Mouse (Mus musculus) midbrain, embryonic 11.5 days (tissue): ENCODE results near the gene Pla2g6. TPM values are rescaled to one million over a fixed set of nuclear protein-coding genes. Genes with fewer than 3 reads are reported as not detected.
A peak's percentile ranks its signal among the peaks of the same experiment; 100 is the strongest.

Experiments
- ATAC-seq: fragments of 200-750 bp; cut with Nextera tagmentation; 2 replicates; pipeline ENCODE4 v1.8.0; 2017; ENCODE audit warnings: moderate TSS enrichment, moderate library complexity; ENCODE audit not compliant: low FRiP score
- DNase-seq: peaks from one replicate; pipeline ENCODE4 v3.0.0; 2015; ENCODE audit warnings: low spot score; ENCODE audit errors: missing footprints
- H3K27ac ChIP-seq: fragments of 300-500 bp; sonication (generic); 2 replicates; pipeline ENCODE4 v1.5.1; 2014; ENCODE audit warnings: low read depth, low read length
- H3K27me3 ChIP-seq: fragments of 300-500 bp; sonication (generic); 2 replicates; pipeline ENCODE4 v1.6.1; 2014; ENCODE audit warnings: mild to moderate bottlenecking, low read length, moderate library complexity, mixed read lengths; ENCODE audit not compliant: control insufficient read depth, insufficient read depth
- H3K36me3 ChIP-seq: fragments of 300-500 bp; sonication (generic); 2 replicates; pipeline ENCODE4 v1.6.1; 2014; ENCODE audit warnings: mild to moderate bottlenecking, low read length, moderate library complexity, mixed read lengths; ENCODE audit not compliant: control insufficient read depth, insufficient read depth
- H3K4me1 ChIP-seq: fragments of 300-500 bp; sonication (generic); 2 replicates; pipeline ENCODE4 v1.6.1; 2014; ENCODE audit warnings: low read length; ENCODE audit not compliant: control insufficient read depth, insufficient read depth
- H3K4me2 ChIP-seq: fragments of 300-500 bp; sonication (generic); 2 replicates; pipeline ENCODE4 v1.6.1; 2014; ENCODE audit warnings: mild to moderate bottlenecking, moderate library complexity
- H3K4me3 ChIP-seq: fragments of 300-500 bp; sonication (generic); 2 replicates; pipeline ENCODE4 v1.5.1; 2014; ENCODE audit warnings: low read depth, low read length
- H3K9ac ChIP-seq: fragments of 300-500 bp; sonication (generic); 2 replicates; pipeline ENCODE4 v1.6.1; 2014; ENCODE audit warnings: low read length
- H3K9me3 ChIP-seq: fragments of 300-500 bp; sonication (generic); 2 replicates; pipeline ENCODE4 v1.6.1; 2016; ENCODE audit warnings: low read length; ENCODE audit not compliant: control insufficient read depth
- WGBS: fragments of 180-500 bp; shearing (Covaris S2); extraction: QIAGEN DNeasy Blood & Tissue Kit; methylation state at CpG from one replicate; pipeline ENCODE4 v1.1.7; 2014; 5-methylcytosine and 5-hydroxymethylcytosine counted together
- polyA plus RNA-seq: library from polyadenylated mRNA; unstranded; fragments of >200 nt; fragmentation: Nextera tagmentation; extraction: Ambion mirVana; gene quantifications from 2 replicates; pipeline ENCODE4 v1.2.1, GENCODE M21; 2014

The Pla2g6 gene
- polyA plus RNA-seq, 1 experiment from 2014 or later = 18.4 TPM

DNA sequence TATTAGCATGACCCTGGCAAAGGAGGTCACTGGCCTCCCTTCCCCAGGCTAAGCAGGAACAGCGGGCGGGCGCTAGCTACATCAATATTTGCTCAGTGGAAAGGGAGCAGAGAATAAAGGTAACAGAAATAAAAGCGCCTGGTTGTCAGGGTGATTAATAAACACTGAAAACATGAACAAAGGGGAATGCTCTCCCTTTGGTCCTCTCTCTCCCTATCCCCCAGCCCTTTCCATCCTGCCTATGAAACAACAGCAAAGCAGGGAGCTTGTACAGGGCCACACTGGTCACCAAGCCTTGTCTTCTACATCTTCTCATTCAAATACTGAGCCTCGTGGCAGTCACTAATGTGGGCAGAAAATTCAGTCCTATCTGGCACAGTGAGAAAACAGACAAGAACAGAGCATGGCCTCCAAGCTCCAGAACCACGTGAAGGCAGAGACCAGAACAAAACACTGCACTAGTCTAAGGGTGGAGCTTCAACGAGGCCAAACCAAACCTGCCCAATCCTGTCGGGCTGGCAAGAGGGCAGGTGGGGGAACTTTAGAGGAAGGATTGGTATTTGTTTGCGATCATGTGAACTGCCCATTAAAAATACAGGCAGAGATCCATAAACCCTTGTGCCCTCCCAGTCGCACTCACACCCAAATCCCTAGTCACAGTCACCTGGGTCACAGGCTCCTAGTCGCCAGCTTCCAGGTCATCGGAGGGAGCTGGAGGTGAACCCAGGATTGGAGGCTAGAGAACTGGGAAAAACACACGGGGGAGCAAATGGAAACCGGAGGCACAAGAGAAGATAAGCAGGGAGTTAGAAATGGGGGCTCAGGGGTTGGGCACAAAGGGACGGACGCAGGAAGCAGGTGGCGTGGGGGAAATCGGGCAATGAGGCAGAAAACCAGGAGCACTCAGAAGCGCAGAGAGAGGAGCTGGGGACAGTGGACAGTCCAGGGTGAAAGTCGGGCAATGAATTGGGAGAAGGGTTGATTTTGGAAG is 924 bp downstream of the Pla2g6 start:
- peak; percentile 31 for ATAC-seq
- Histone ChIP-seq H3K36me3 (no peaks in the 10 kb centered on the region), H3K27me3 (no peaks in the 10 kb centered on the region), H3K4me3 (peak overlapping the region; percentile 52), H3K9me3 (no peaks in the 10 kb centered on the region), H3K27ac (peak overlapping the region; percentile 70), H3K4me2 (peak overlapping the region; percentile 86), H3K9ac (peak overlapping the region; percentile 79), H3K4me1 (peaks cover 16% of the 10 kb centered on the region)
- peak; percentile 94 for DNase-seq
- 14% methylated on average over 20 of the region's 20 CpGs for WGBS

DNA sequence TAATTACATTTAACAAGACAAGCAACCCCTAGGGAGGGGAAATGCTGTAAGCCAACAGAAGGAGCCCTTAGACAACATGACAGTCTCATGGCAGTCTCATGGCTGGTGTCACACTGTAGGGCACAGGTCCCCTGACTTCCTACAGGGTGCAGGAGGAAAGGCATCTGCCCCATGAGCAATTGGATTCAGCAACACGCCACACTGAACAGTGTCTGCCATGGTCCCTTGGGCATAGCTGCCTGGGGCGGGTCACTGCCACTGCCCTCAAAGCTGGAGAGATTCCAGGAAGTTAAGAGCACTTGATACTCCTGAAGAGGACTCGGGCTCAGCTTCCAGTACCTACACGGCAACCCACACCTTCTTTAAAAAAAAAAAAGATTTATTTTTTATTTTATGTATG is 1.9 kb downstream of the Pla2g6 start:
- Histone ChIP-seq H3K27ac (no peak overlapping the region), H3K4me2 (no peak overlapping the region), H3K27me3 (no peaks in the 10 kb centered on the region), H3K4me3 (no peak overlapping the region), H3K36me3 (no peaks in the 10 kb centered on the region), H3K9ac (no peak overlapping the region), H3K9me3 (no peaks in the 10 kb centered on the region), H3K4me1 (peaks cover 16% of the 10 kb centered on the region)
- 81% methylated on average over 4 of the region's 4 CpGs for WGBS
- ATAC-seq (no peak), DNase-seq (no peak)

DNA sequence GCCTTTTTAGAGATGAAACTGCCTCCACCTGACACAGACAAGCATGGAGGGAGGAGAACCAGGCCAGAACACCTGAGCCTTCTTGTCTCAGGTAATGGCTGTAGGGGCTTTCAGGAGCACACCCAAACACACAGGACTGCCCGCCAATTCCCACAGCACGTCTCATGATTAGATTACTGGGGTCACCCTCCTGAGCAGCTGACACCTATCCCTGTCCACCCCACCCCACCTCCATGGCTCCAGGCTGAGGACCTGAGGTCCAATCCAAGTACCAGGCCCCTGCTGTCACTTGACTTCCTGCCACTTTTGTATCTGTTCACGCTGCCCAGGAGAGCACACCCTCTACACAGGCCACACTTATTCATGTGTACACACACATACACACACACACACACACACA is 2.4 kb downstream of the Pla2g6 start:
- H3K9ac ChIP-seq = no peak overlapping the region
- no peaks in the 10 kb centered on the region for H3K9me3 ChIP-seq
- no peaks in the 10 kb centered on the region for H3K36me3 ChIP-seq
- no peak overlapping the region for H3K4me3 ChIP-seq
- DNase-seq (no peak), ATAC-seq (no peak)
- H3K4me1 ChIP-seq = peaks cover 16% of the 10 kb centered on the region
- no peaks in the 10 kb centered on the region for H3K27me3 ChIP-seq
- no peak overlapping the region for H3K4me2 ChIP-seq
- no peak overlapping the region for H3K27ac ChIP-seq
- 87% methylated on average over 3 of the region's 3 CpGs for WGBS

DNA sequence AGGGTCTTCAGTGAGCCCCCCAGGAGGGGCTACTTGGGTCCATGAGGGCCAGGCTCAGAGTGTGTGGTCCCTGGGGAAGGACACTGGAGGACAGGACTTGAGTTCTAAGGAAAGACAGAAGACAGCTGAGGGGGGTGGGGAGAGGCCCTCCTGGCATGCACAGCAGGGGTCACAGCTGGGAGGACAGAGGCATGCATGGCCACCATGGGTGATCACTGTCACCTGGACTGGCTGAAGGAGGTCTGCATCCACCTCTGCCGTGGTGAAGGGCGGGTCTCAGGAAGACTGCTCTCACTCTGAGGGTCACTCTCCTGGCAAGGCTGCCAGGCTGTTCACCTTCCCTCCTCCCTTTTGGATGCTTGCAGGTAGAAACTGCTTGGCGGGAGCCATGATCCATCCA is 3.8 kb downstream of the Pla2g6 start:
- ATAC-seq (no peak), DNase-seq (no peak)
- Histone ChIP-seq H3K9me3 (no peaks in the 10 kb centered on the region), H3K36me3 (no peaks in the 10 kb centered on the region), H3K27me3 (no peaks in the 10 kb centered on the region), H3K9ac (no peak overlapping the region), H3K4me1 (peaks cover 16% of the 10 kb centered on the region), H3K4me2 (no peak overlapping the region), H3K4me3 (no peak overlapping the region), H3K27ac (no peak overlapping the region)
- 81% methylated on average over 3 of the region's 3 CpGs for WGBS

DNA sequence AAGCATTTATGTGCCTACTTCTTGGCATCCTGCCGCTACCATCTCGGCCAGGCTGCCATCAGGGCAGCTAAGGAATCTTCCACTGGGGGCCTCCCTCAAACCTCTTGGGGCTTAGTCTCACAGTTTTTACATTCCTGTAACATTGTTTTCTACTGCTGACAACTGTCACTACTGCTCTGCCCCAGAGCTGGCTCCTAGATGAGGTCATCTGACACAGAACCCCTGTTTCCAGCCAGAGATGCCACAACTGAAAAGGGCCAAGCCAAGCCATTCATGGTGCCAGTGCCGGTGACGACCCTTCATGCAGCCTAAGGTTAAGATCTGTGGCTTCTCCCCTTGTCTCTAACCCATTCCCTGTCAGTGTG is 4.4 kb downstream of the Pla2g6 start:
- WGBS = 88% methylated on average over 4 of the region's 4 CpGs
- Histone ChIP-seq H3K4me2 (no peak overlapping the region), H3K36me3 (no peaks in the 10 kb centered on the region), H3K27ac (no peak overlapping the region), H3K27me3 (no peaks in the 10 kb centered on the region), H3K4me1 (peaks cover 16% of the 10 kb centered on the region), H3K9ac (no peak overlapping the region), H3K9me3 (no peaks in the 10 kb centered on the region), H3K4me3 (no peak overlapping the region)
- ATAC-seq = no peak
- DNase-seq = no peak

DNA sequence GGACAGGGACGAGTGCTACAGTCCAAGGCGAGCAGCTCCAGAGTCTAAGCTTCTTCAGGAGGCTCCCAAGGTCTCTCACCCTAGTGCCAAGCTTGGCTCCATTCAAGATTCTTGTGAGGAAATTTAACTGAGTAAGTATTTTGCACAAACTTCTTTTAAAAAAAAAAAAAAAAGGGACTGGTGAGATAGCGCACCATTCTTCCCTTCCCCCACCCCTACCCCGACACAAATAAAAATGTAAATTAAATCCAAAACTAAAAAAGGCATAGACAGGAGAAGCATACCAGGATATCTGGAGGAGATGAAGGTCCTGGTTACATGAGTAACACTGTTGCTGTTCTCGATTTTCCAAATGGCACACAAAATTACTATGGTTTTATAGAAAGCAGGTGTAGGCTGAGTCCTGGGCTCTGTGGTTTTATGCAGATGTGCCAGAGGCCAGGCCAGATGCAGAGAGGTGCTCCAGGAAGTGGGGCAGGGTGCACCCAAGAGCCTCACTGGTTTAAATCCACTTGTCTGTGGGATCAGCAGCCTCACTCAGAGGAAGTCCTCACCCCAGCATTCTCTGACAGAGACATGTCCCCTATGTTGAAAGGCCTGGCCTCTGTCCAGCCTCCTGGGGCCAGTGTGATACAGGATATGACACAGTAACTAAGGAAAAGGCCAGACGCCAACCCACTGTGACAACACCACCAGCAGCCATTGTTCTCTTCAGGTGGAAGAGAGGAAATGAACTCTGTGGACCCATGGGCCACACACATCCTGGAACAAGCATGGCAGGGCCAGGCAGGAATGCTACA is 5.0 kb downstream of the Pla2g6 start:
- no peak for ATAC-seq
- peaks cover 16% of the 10 kb centered on the region for H3K4me1 ChIP-seq
- no peak overlapping the region for H3K4me3 ChIP-seq
- no peak overlapping the region for H3K27ac ChIP-seq
- no peaks in the 10 kb centered on the region for H3K9me3 ChIP-seq
- DNase-seq = no peak
- 81% methylated on average over 6 of the region's 6 CpGs for WGBS
- H3K9ac ChIP-seq = no peak overlapping the region
- no peak overlapping the region for H3K4me2 ChIP-seq
- no peaks in the 10 kb centered on the region for H3K36me3 ChIP-seq
- H3K27me3 ChIP-seq = no peaks in the 10 kb centered on the region

DNA sequence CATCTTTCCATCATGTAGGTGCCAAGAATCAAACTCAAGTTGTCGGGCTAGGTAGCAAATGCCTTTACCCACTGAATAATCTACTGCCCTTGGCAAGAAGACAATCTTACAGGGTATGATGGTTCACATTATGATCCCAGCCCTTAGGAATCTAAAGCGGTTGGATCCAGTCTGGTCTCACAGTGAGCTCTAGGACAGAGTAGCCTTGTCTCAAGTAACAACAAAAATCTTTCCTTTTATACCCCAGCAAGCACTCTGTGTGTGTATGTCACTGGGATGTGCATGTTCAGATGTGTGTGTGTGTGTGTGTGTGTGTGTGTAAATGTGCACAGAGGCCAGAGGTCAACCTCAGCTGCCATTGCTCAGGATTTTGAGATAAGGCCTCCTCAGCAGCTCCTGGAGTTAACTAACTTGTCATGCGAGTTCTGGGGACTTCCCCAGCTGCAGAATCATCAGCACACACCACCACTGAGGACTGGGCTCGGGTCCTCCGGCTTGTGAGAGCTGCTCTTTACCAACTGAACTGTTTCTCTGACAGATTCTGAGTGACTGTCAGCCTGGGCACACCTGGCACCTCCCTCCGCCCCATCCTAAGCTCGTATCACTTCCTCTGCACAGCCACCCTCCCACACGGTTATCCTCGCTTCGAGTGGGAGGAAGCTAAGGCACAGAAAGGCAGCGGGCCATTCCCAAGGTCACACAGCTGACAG is 5.8 kb downstream of the Pla2g6 start:
- Histone ChIP-seq H3K9ac (no peak overlapping the region), H3K9me3 (no peaks in the 10 kb centered on the region), H3K27me3 (no peaks in the 10 kb centered on the region), H3K27ac (no peak overlapping the region), H3K36me3 (no peaks in the 10 kb centered on the region), H3K4me3 (no peak overlapping the region), H3K4me2 (no peak overlapping the region), H3K4me1 (peaks cover 13% of the 10 kb centered on the region)
- DNase-seq = no peak
- 81% methylated on average over 11 of the region's 11 CpGs for WGBS
- ATAC-seq = no peak

DNA sequence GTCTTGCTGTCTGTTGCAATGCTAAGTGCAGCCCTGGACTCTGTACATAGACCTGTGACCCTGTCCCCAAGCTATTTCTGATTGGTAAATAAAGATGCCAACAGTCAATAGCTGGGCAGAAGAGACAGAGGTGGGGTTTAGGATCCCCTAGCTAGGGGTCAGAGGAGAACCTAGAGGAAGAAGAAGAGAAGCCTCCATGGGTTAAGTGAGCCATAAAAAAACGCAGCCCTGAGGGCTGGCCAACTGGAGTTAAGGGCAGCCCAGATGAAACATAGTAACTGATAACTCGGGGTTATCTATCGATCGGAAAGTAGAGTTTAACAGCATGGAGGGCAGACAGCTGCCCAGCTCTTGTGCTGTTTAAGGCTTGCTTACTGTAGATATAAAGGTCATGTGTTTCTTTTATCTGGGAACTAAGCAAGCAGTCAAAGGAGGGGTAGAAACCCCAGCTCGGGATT is 6.4 kb downstream of the Pla2g6 start:
- Histone ChIP-seq H3K9me3 (no peaks in the 10 kb centered on the region), H3K4me2 (no peak overlapping the region), H3K4me3 (no peak overlapping the region), H3K9ac (no peak overlapping the region), H3K36me3 (no peaks in the 10 kb centered on the region), H3K27me3 (no peaks in the 10 kb centered on the region), H3K27ac (no peak overlapping the region), H3K4me1 (peaks cover 6% of the 10 kb centered on the region)
- 78% methylated on average over 5 of the region's 5 CpGs for WGBS
- no peak for DNase-seq
- ATAC-seq = no peak
